Mouse (Mus musculus): ENCODE measurements around the gene Pdss2. TPM values are rescaled to one million over a fixed set of nuclear protein-coding genes. Genes with fewer than 3 reads are reported as not detected.

The Pdss2 gene
- total RNA-seq (2017): 18.9 and 26.9 TPM in 2 replicates

GRCm38 (mm10) chr10:43220910-43221625 is at the start of gene Pdss2:
Gene Pdss2 (plus strand): TSS chr10:43221486.
- ATAC-seq (replicated peaks; ENCODE audit: low read depth, poor library complexity, severe bottlenecking): peak; percentile 99

- no peak for ATAC-seq (replicated peaks; ENCODE audit: low read depth, poor library complexity, severe bottlenecking)
Observed at GRCm38 (mm10) chr10:43172066-43172465, 49.2 kb upstream of the Pdss2 start.

- no peak for ATAC-seq (replicated peaks; ENCODE audit: low read depth, poor library complexity, severe bottlenecking)
Observed at GRCm38 (mm10) chr10:43172554-43172953, 48.7 kb upstream of the Pdss2 start.

DNA sequence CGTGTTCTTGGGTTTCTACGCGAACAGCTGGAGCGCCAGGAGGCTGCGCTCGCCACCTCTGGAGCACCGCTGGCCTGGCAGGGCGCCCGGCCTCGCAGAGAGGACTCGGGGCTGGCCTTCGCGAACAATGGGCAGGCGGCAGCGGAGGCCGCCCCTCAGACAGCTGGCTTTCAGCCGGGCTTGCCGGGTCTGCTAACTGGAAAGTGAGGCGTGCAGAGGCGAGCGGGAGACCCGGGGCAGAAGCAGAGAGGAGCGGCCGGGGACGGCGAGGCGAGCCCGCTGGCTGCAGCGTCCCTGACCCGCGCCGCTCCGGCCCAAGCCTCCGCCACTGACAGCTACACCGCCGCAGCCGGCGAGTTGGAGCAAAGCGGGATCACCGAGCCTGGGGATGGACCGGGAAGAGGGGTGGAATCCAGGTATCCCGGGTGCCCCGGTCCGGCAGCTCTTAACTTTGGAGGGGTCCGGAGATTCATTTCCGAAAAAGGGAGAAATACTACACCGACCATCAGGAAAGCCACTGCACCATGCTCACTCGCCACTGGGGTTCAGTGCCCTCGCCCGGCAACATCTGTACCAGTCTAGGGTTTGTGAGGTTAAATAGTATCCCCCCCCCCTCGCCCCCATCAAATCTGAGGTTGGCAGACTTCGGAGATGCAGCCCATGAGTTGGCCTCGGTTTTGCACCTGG is 48.0 kb upstream of the Pdss2 start:
- ATAC-seq (replicated peaks; ENCODE audit: low read depth, poor library complexity, severe bottlenecking): peak; percentile 24; the same call in 1 of the 2 replicates

- ATAC-seq (replicated peaks; ENCODE audit: low read depth, poor library complexity, severe bottlenecking): no peak
Observed at GRCm38 (mm10) chr10:43173828-43174325, 47.4 kb upstream of the Pdss2 start.

DNA sequence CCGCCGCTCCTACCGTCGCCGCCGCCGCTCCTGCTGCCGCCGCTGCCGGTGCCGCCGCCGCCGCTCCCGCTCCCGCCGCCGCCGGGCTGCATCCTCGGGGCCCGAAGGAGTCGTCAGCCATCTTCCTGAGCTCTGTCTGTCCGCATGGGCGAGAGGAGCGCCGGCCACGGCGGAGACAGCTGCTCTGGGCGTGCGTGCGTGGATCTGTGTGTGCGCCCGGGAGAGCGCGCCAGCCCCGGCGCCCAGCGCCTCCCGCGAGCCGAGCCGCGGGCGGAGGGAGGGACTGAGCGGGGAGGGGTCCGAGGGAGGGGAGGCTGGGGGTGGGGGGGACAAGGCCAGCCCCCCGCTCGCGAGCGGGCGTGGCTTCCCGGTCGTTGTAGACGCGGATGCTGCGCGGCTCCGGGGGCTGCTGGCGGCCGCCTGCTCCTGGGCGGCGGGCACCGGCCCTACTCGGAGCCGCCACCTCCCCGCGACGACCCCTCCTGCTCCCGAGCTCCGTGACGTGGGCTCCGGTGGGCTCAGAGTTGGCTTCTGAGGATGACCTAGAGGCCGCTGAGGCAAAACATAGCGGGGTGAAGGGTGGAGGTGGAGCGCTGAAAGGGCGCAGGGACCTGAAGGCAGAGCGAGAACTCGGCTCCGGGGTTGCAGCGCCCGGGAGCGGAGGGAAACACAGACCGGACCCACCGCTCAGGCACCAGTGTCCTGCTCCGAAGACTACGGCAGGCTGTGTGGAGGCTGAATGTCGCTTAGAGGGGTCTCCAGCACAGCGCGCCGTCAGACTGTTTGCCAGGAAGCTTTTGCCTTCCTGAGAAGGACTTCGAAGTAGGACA is 46.7 kb upstream of the Pdss2 start, which contains the start of the genes Sobp and 9030612E09Rik:
Gene Sobp, minus strand, starts transcription at position 205 of the 830 bp plus-strand sequence.
Gene 9030612E09Rik, plus strand, starts transcription at position 379 of the 830 bp plus-strand sequence.
- ATAC-seq (replicated peaks; ENCODE audit: low read depth, poor library complexity, severe bottlenecking): peak; percentile 33; the same call in 1 of the 2 replicates

- ATAC-seq (replicated peaks; ENCODE audit: low read depth, poor library complexity, severe bottlenecking): no peak
Observed at GRCm38 (mm10) chr10:43175156-43175601, 46.1 kb upstream of the Pdss2 start.

- no peak for ATAC-seq (replicated peaks; ENCODE audit: low read depth, poor library complexity, severe bottlenecking)
Observed at GRCm38 (mm10) chr10:43180313-43180912, 40.9 kb upstream of the Pdss2 start.

GRCm38 (mm10) chr10:43200206-43200605 is 21.1 kb upstream of the Pdss2 start:
- no peak for ATAC-seq (replicated peaks; ENCODE audit: low read depth, poor library complexity, severe bottlenecking)

DNA sequence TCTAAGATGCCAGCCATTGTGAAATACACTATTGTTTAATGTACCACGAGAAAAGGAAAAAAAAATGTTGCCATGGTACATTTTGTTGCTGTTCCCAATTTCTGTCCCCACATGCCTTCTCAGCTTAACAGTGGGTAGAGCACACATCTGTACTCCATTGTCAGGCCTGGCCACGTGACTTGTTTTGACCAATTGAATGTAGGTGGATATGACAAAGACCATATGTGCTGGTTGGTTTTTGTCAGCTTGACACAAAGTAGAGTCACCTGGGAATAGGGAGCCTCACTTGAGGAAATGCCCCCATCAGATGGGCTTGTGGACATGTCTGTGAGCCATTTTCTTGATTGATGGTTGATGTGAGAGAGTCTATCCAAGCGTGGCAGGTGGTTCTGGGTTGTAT is 17.4 kb upstream of the Pdss2 start:
- ATAC-seq (replicated peaks; ENCODE audit: low read depth, poor library complexity, severe bottlenecking): no peak

DNA sequence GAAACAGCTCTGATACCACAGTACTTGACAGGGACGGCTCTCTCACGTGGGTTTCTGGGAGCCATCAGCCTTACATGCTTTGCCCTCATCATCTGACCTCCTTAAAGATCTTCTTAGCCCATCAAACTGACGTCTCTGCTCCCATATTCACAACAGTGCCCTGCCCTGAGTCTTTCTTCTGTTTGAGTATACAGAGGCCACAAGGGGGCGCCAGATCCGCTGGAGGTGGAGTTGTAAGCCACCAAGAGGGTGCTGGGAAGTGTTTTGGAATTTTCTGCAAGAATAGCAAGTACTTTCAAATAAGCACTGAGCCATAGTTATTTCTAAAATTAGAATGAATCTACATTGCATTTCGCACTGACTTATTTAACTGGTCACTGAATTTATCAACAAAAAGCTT is 9.4 kb upstream of the Pdss2 start:
- no peak; the same call in 1 of the 2 replicates for ATAC-seq (replicated peaks; ENCODE audit: low read depth, poor library complexity, severe bottlenecking)

GRCm38 (mm10) chr10:43217361-43217900 is 3.9 kb upstream of the Pdss2 start:
- no peak for ATAC-seq (replicated peaks; ENCODE audit: low read depth, poor library complexity, severe bottlenecking)

- no peak for ATAC-seq (replicated peaks; ENCODE audit: low read depth, poor library complexity, severe bottlenecking)
Observed at GRCm38 (mm10) chr10:43220479-43220878, 807 bp upstream of the Pdss2 start.

DNA sequence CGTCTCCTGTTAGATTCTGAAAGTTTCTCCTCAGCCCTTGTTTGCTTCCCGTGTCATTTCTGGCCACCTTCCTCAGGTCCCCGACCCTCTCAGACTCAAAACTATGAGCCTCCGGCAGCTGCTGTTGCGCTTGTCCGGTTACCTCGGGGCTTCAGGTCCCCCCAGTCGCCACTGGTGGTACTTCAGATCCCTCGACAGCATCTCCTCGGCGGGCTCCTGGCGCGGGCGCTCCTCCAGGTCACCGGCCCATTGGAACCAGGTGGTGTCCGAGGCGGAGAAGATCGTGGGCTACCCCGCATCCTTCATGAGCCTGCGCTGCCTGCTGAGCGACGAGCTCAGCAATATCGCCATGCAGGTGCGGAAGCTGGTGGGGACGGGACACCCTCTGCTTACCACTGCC is 373 bp downstream of the Pdss2 start:
- peak; percentile 43 for ATAC-seq (replicated peaks; ENCODE audit: low read depth, poor library complexity, severe bottlenecking)

DNA sequence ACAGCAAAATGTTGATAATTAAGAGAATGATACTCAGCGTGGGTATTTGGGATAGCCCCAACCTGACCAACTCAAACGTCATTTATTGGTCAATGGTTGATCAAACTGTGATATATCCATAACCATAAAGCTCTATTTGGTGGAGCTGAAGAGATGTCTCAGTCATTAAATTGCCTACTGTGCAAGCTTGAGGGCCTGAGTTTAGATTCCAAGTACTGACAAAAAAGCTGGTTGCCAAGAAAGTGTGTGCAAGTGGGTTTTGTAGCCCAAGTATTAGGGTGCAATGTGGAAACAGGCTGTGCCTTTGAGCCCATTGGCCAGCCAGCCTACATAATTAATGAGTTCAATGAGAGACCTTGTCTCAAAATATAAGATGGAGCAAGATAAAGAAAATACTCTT is 2.1 kb downstream of the Pdss2 start:
- ATAC-seq (replicated peaks; ENCODE audit: low read depth, poor library complexity, severe bottlenecking): no peak

DNA sequence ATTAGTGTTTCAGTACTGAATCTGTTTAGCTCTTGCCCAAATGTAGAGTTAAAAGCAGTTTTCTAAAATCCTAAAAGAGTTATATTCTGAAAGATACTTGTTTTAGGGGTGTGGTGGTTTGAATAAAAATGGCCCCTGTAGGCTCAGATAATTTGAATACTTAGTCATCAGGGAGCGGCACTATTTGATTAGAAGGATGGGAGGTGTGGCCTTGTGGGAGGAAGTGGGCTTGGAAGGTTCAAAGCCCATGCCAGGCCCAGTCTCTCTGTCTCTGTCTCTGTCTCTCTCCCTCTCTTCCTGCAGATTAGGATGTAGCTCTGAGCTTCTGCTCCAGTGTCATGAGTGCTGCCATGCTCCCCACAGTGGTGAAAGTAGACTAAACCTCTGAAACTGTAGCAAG is 5.1 kb downstream of the Pdss2 start:
- ATAC-seq (replicated peaks; ENCODE audit: low read depth, poor library complexity, severe bottlenecking): no peak

- ATAC-seq (replicated peaks; ENCODE audit: low read depth, poor library complexity, severe bottlenecking): no peak
Observed at GRCm38 (mm10) chr10:43229236-43229635, 8.0 kb downstream of the Pdss2 start.

GRCm38 (mm10) chr10:43234522-43234921 is 13.2 kb downstream of the Pdss2 start:
- ATAC-seq (replicated peaks; ENCODE audit: low read depth, poor library complexity, severe bottlenecking): no peak

DNA sequence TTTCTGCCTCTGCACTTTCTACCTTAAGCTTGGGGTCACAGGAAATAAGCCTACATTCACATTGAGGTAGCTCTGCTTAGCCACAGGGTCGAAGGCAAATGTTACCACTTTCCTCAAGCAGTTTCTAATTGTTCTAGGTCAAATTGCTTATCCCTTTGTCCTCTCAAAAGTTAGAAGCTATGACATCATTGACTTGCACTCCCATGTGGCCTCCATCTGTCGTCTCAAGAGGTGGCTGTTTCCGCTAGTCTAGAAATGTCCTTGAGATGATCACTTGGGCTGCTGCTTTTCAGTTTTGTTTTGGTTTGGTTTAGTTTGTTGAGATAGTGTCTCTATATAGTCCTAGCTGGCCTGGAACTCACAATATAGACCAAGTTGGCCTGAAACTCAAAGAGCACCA is 13.7 kb downstream of the Pdss2 start:
- ATAC-seq (replicated peaks; ENCODE audit: low read depth, poor library complexity, severe bottlenecking): no peak

Data from common myeloid progenitor, adult 5-6 weeks (primary cell).